Mouse (Mus musculus) embryonic facial prominence, embryonic 12.5 days (tissue): ENCODE results near the gene Tex30. TPM values are rescaled to one million over a fixed set of nuclear protein-coding genes. Genes with fewer than 3 reads are reported as not detected.

ENCODE experiments used
- ATAC-seq: fragments of 200-750 bp; cut with Nextera tagmentation; 2 replicates; pipeline ENCODE4 v1.8.0; 2017; ENCODE audit not compliant: insufficient number of reproducible peaks, insufficient read depth, low FRiP score, low TSS enrichment
- H3K27ac ChIP-seq: fragments of 300-500 bp; sonication (generic); 2 replicates; pipeline ENCODE4 v1.5.1; 2016; ENCODE audit warnings: mild to moderate bottlenecking
- H3K27me3 ChIP-seq: fragments of 300-500 bp; sonication (generic); 2 replicates; pipeline ENCODE4 v1.6.1; 2016; ENCODE audit warnings: mild to moderate bottlenecking, moderate library complexity
- H3K36me3 ChIP-seq: fragments of 300-500 bp; sonication (generic); 2 replicates; pipeline ENCODE4 v1.6.1; 2016; ENCODE audit warnings: mild to moderate bottlenecking
- H3K4me1 ChIP-seq: fragments of 300-500 bp; sonication (generic); 2 replicates; pipeline ENCODE4 v1.6.1; 2016
- H3K4me2 ChIP-seq: fragments of 300-500 bp; sonication (generic); replicated peaks from 2 replicates; pipeline ENCODE4 v1.6.1; 2016; ENCODE audit warnings: mild to moderate bottlenecking, moderate library complexity
- H3K4me3 ChIP-seq: fragments of 300-500 bp; sonication (generic); 2 replicates; pipeline ENCODE4 v1.5.1; 2016; ENCODE audit warnings: mild to moderate bottlenecking
- H3K9ac ChIP-seq: fragments of 300-500 bp; sonication (generic); 2 replicates; pipeline ENCODE4 v1.6.1; 2016; ENCODE audit warnings: mild to moderate bottlenecking, moderate library complexity
- H3K9me3 ChIP-seq: fragments of 300-500 bp; sonication (generic); 2 replicates; pipeline ENCODE4 v1.6.1; 2016; ENCODE audit warnings: mild to moderate bottlenecking, moderate library complexity
- WGBS: fragments of 180-500 bp; shearing (Covaris S2); methylation state at CpG from one replicate; pipeline ENCODE4 v1.1.7; 2016; 5-methylcytosine and 5-hydroxymethylcytosine counted together
- polyA plus RNA-seq: library from polyadenylated mRNA; unstranded; fragments of >200 nt; fragmentation: Nextera tagmentation; extraction: Ambion mirVana; gene quantifications from 2 replicates; pipeline ENCODE4 v1.2.1, GENCODE M21; 2016

Gene Tex30
- polyA plus RNA-seq: 76.1 and 79.0 TPM in 2 replicates

DNA sequence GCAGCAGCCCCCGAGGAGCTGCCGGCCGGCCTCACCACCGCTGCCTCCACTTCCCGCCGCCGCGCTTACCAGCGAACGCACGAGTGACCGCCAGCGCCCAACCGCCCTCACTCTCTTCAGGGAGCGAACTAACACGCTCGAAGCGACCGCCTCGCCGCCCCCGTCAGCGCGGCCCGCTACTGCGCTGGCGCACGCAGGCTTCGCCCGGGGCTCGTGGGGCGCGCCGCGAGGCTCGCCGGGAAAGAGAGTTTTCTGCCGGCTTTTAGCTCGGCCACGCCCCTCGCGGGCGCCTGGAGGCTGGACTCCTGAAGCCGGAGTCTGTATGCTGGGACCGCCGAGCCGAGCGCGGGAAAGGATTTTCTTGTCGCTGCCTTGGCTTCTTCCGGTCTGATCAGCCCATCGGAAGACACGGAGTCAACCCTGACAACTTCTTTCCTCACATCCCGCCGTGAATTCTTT is at the start of gene Tex30:
Gene Tex30 (minus strand): TSS at position 183 of the 459 bp plus-strand sequence.
- under 1% methylated on average over 53 of the region's 55 CpGs for WGBS
- Histone ChIP-seq H3K36me3 (peaks cover 22% of the 10 kb centered on the region), H3K9me3 (no peaks in the 10 kb centered on the region), H3K4me2 (peak within 1 kb of the TSS; percentile 68), H3K4me3 (peak within 1 kb of the TSS; percentile 86), H3K27me3 (no peaks in the 10 kb centered on the region), H3K4me1 (peaks cover 4% of the 10 kb centered on the region; the same call in 1 of the 2 replicates), H3K27ac (peak within 1 kb of the TSS; percentile 90), H3K9ac (peak within 1 kb of the TSS; percentile 75)
- ATAC-seq: peak; percentile 98

DNA sequence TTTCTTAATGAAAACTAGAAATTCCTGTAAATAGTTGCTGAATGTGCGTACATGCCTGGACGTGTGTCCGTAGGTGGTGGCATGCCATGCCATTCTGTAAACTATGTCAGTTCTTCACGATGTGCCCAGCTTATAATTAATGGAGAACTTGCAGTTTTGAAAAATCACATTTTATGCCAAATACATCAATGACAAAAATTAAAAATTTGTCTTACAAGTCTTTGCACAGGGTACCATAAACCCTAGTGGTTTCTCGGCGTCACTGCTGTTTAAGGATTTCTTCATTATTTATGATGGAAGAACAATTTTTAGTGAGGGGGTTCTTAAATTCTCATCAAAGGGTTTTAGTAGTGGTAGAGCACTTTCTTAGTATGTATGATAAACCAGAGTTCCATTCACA is 46.5 kb upstream of the Tex30 start:
- Histone ChIP-seq H3K9ac (peak overlapping the region; percentile 81; the same call in 1 of the 2 replicates), H3K27me3 (no peaks in the 10 kb centered on the region), H3K36me3 (0 out of 2 replicates have a peak, but pooled peaks cover under 1% of the 10 kb centered on the region), H3K9me3 (no peaks in the 10 kb centered on the region), H3K4me3 (peak overlapping the region; percentile 73), H3K27ac (0 out of 2 replicates have a peak overlapping the region, but pooled peaks have one; percentile 94), H3K4me1 (no peaks in the 10 kb centered on the region), H3K4me2 (peak overlapping the region; percentile 60)
- no peak for ATAC-seq
- WGBS: 40% methylated on average over 6 of the region's 6 CpGs

DNA sequence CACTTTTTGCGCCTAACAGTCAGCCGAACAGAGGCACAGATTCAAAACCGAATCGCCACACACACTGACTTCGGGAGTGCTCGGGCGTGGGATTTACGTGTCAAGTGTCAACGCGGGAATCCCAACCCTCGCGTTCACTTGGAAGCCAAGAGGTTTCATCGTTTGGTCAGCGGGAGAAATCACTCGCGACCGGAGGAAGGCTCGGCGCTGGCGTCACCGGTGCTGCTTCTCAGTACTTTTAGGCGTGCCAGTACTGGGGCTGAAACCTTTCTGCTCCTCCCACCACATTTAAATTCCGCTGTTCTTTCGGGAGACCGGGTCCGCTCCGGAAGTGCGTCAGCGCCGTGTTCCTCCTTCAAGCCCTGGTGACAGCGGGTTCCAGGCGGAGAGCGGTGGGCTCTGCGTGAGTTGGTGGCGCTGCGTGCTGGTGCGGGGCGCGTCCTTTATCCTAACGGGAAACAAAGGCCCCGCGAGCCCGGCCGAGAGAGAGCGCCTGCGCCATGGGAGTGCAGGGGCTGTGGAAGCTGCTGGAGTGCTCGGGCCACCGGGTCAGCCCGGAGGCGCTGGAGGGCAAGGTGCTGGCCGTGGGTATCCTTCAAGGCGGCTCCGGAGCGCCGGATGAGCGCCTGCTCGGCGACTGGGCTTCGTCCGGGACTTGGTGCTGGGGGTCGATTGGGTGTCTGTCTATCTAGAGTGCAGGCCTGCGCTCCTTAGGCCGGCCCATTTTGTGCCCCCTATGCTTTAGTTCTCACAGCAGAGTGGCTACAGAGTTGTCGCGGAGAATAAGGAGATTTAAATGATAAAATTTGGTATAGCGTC is 45.5 kb upstream of the Tex30 start, which contains the start of gene Ercc5:
Gene Ercc5 (plus strand): TSS at position 182 of the 819 bp plus-strand sequence.
- under 1% methylated on average over 66 of the region's 66 CpGs for WGBS

DNA sequence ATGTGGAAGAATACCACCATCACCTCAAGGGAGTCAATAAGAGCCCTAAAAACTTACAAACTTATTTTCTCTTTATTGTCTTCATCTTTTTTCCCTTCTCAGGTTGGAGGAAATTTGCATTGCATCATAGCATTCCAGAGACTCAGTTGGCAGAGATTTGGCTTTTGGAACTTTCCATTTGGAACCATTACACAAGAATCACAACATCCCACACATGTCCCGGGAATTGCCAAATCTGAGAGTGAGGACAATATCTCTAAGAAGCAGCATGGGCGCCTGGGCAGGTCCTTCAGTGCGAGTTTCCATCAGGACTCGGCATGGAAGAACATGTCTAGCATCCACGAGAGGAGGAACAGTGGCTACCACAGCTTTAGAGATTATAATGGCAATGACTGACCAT is 40.5 kb upstream of the Tex30 start:
- Histone ChIP-seq H3K4me2 (no peak overlapping the region), H3K4me1 (no peaks in the 10 kb centered on the region), H3K36me3 (peaks cover 34% of the 10 kb centered on the region), H3K9me3 (no peaks in the 10 kb centered on the region), H3K27me3 (no peaks in the 10 kb centered on the region), H3K27ac (no peak overlapping the region), H3K4me3 (no peak overlapping the region), H3K9ac (no peak overlapping the region)
- ATAC-seq: no peak
- WGBS: 83% methylated on average over 5 of the region's 5 CpGs

More for the DNA sequence above, 45.5 kb upstream of the Tex30 start, which contains the start of gene Ercc5:
- peak within 1 kb of the TSS; percentile 94 for H3K27ac ChIP-seq
- peak within 1 kb of the TSS; percentile 60 for H3K4me2 ChIP-seq
- peak within 1 kb of the TSS; percentile 81 for H3K9ac ChIP-seq
- H3K36me3 ChIP-seq: peaks cover 7% of the 10 kb centered on the region
- no peaks in the 10 kb centered on the region for H3K27me3 ChIP-seq
- ATAC-seq: peak; percentile 97
- peak within 1 kb of the TSS; percentile 73 for H3K4me3 ChIP-seq
- H3K9me3 ChIP-seq: no peaks in the 10 kb centered on the region
- H3K4me1 ChIP-seq: no peaks in the 10 kb centered on the region

DNA sequence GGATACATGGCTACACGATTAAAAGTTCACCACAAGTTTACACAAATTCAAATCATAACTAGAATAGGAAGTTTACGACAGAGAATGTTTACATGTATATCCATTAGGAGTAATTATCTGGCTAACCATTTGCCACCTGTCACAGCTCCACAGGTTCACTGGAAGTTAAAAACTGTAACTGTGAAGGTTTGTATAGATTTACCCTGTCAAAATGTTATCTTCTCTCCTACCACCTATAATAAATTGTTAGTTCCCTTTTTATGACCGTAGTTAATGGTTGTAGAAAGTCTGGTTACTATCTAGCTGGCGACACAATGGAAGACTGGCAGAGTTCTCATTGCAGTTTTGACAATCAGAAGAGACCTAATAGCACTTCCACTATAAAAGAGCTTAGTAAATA is 38.0 kb upstream of the Tex30 start:
- H3K4me2 ChIP-seq: no peak overlapping the region
- H3K9ac ChIP-seq: no peak overlapping the region
- 0 out of 2 replicates have a peak, but pooled peaks cover 3% of the 10 kb centered on the region for H3K4me1 ChIP-seq
- no peaks in the 10 kb centered on the region for H3K27me3 ChIP-seq
- 88% methylated on average over 4 of the region's 4 CpGs for WGBS
- H3K4me3 ChIP-seq: no peak overlapping the region
- H3K9me3 ChIP-seq: no peaks in the 10 kb centered on the region
- peaks cover 41% of the 10 kb centered on the region for H3K36me3 ChIP-seq
- ATAC-seq: no peak
- H3K27ac ChIP-seq: no peak overlapping the region

DNA sequence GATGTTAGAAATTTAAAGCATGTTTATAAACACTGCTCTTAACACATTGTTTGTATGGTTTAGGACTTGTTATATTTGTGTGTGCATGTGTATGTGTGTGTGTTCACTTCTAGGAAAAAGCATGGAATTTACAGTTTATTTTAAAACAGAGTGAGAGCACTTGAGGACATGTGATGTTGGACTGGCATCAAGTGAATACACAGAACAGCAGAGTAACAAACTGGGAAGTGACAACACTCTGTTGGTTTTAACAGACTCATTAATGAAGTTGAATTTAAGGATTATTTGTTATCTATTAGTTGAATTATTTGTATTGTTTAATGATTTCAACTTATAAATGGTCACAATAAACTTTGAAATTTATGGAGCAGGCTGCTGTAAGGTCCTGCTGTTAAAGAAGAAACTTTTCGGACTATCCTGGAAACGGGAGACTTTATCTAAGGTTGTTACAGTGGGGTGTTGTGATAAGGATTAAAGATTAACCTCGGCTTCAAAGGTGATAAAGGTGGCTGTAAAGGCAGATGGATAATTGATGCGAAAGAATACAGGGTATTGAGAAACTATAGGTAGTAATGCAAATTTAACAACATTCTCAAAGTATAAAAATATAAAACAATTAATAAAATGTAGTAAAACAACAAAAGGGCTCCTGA is 27.8 kb upstream of the Tex30 start:
- Histone ChIP-seq H3K27me3 (no peaks in the 10 kb centered on the region), H3K4me2 (no peak overlapping the region), H3K9ac (no peak overlapping the region), H3K27ac (no peak overlapping the region), H3K9me3 (no peaks in the 10 kb centered on the region), H3K36me3 (peaks cover 26% of the 10 kb centered on the region), H3K4me1 (no peaks in the 10 kb centered on the region), H3K4me3 (no peak overlapping the region)
- 88% methylated on average over 4 of the region's 4 CpGs for WGBS
- no peak for ATAC-seq

DNA sequence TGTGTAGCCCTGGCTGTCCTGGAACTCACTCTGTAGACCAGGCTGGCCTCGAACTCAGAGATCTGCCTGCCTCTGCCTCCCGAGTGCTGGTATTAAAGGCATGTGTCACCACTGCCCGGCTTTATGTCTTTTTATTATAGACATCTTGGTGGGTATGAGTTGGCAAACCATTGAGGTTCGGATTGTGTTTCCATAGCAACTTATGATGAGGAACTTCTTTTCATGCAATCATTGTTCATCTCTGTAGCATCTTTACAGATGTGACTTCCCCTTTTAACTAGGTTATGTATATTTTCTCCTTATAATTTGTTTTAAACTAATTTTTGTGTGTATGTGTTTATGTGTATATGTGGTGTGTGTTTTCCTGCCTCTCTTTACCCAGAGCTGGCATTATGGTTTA is 23.3 kb upstream of the Tex30 start:
- ATAC-seq: no peak

DNA sequence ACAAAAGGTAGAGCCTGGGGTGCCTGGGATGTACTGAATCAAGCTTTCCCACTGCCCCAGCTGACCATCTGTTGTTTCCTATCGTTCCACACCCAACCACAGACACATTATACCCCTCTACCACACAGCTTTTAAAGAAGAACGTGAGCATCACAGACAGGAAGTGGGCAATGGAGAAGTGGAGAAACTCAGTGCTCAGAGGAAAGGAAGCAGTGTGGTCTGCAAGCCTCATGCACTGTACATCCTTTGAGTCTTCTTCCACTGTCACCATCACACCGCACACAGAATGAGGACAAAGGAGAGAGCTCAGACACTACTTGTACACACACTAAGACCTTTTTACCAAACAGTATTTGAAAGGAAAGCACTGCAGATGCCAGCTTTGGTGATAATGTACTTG is 20.0 kb upstream of the Tex30 start:
- Histone ChIP-seq H3K4me1 (peaks cover 8% of the 10 kb centered on the region), H3K9ac (no peak overlapping the region), H3K9me3 (no peaks in the 10 kb centered on the region), H3K27ac (no peak overlapping the region), H3K4me3 (no peak overlapping the region), H3K27me3 (no peaks in the 10 kb centered on the region), H3K36me3 (peaks cover 22% of the 10 kb centered on the region; the same call in 1 of the 2 replicates), H3K4me2 (no peak overlapping the region)
- 81% methylated on average over 3 of the region's 3 CpGs for whole genome bisulfite sequencing
- no peak for ATAC-seq

More for the DNA sequence above, 23.3 kb upstream of the Tex30 start:
- Histone ChIP-seq H3K4me2 (no peak overlapping the region), H3K27me3 (no peaks in the 10 kb centered on the region), H3K36me3 (peaks cover 28% of the 10 kb centered on the region), H3K4me1 (peaks cover 5% of the 10 kb centered on the region; the same call in 1 of the 2 replicates), H3K27ac (no peak overlapping the region), H3K9me3 (no peaks in the 10 kb centered on the region), H3K9ac (no peak overlapping the region), H3K4me3 (no peak overlapping the region)
- whole genome bisulfite sequencing: 91% methylated on average over 4 of the region's 4 CpGs

DNA sequence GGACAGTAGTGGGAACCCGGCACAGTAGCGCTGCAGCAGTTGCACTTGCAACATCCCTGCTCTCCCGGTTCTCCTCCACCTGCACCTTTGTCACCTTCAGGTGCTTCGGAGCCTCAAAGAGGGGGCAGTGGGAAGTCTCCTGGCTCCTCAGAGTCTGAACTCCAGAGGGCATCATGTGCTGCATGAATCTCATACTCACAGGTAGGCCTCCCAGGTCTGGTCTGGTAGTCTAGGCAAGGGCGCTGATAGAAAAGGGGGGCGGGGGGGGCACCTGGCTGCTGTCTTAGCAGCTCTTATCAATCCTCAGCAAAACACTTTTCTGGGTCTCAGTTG is 17.8 kb upstream of the Tex30 start:
- Histone ChIP-seq H3K4me2 (peak overlapping the region; percentile 79), H3K9ac (peak overlapping the region; percentile 84), H3K4me1 (peaks cover 8% of the 10 kb centered on the region), H3K4me3 (peak overlapping the region; percentile 75), H3K27me3 (no peaks in the 10 kb centered on the region), H3K27ac (peak overlapping the region; percentile 90), H3K9me3 (no peaks in the 10 kb centered on the region), H3K36me3 (peaks cover 23% of the 10 kb centered on the region)
- WGBS: 5% methylated on average over 6 of the region's 6 CpGs
- ATAC-seq: no peak

DNA sequence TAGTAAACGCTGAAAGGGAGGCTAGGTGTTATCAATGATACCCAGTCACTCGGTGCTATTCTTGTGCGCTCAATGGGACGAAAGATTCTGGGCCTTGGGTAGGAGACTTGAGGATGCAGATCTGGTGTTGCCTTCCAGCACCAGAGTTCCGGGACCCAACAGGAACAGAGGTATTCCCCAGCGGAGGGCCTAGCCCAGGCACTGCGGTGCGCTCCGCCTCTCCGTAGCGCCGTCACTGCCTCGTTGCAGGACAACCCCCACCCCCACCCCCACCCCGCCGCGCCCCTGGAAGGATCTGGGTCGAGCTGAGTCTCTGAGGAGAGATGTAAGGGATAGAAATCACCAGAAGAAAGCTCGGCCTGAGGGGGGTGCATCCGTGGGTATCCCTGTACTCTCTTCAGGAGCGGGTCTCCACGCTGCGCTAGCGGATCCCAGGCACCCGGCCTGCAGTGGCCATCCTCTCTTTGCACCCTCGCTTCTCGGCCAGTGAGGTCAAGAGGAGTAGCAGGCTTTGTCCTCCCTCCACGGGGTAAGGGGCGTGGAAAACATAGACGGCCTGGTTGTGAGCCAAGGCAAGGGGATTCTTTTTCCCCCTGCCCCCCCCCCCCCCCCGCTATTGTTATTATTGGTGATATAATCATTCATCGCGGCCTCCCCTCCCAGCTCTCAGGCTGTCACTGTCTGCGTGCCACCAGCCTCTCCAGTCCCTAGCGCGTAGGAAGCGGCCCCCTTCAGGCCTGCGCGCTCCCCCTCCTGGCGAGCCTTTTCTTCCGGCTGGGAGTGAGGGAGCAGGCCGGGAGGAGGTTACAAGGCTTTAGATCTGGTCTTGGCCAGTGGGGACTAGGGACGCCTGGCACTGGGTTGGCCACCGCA is 17.2 kb upstream of the Tex30 start:
- H3K36me3 ChIP-seq: peaks cover 23% of the 10 kb centered on the region
- under 1% methylated on average over 43 of the region's 43 CpGs for WGBS
- H3K9me3 ChIP-seq: no peaks in the 10 kb centered on the region
- H3K4me1 ChIP-seq: peaks cover 8% of the 10 kb centered on the region
- H3K27ac ChIP-seq: peak overlapping the region; percentile 90
- H3K4me2 ChIP-seq: peak overlapping the region; percentile 79
- H3K27me3 ChIP-seq: no peaks in the 10 kb centered on the region
- peak overlapping the region; percentile 84 for H3K9ac ChIP-seq
- H3K4me3 ChIP-seq: peak overlapping the region; percentile 75
- peak; percentile 88 for ATAC-seq
